Mouse (Mus musculus): ENCODE results near the gene Sh3d21. TPM values are rescaled to one million over a fixed set of nuclear protein-coding genes. Genes with fewer than 3 reads are reported as not detected.

Gene Sh3d21
- total and polyA plus RNA-seq, 3 experiments, result 0.31 to 1.3 TPM; not detected in 1

- TF ChIP-seq UBTF (IDR thresholded peaks at IDR 0.05; ENCODE audit: borderline replicate concordance, insufficient read depth, low read depth, low read length) (no peak), ZNF384 (IDR thresholded peaks at IDR 0.05; ENCODE audit: low read depth, low read length) (no peak), SMC3 (IDR thresholded peaks at IDR 0.05; ENCODE audit: low read depth, low read length) (no peak), SIN3A (IDR thresholded peaks at IDR 0.05; ENCODE audit: low read length) (peak; percentile 91), NELFE (IDR thresholded peaks at IDR 0.05; ENCODE audit: low read depth, low read length) (no peak; the same call in none of the 2 replicates), NRF1 (IDR thresholded peaks at IDR 0.05; ENCODE audit: insufficient read depth, low read depth, low read length, poor library complexity, severe bottlenecking) (no peak), USF2 (IDR thresholded peaks at IDR 0.05; ENCODE audit: borderline replicate concordance in 1 of 2, insufficient read depth in 1 of 2, low read depth in 1 of 2, low read length in 2 of 2) (no peak), TCF12 (IDR thresholded peaks at IDR 0.05; ENCODE audit: low read depth, low read length) (peak; percentile 58), ZC3H11A (IDR thresholded peaks at IDR 0.05; ENCODE audit: low read depth, low read length) (no peak), TAL1 (IDR thresholded peaks at IDR 0.05; ENCODE audit: low read length) (no peak), USF1 (IDR thresholded peaks at IDR 0.05; ENCODE audit: low read depth, low read length) (no peak), ZKSCAN1 (IDR thresholded peaks at IDR 0.05; ENCODE audit: low read depth, low read length) (no peak), ELF1 (IDR thresholded peaks at IDR 0.05; ENCODE audit: low read depth, low read length) (peak; percentile 39; the same call in 1 of the 2 replicates), KAT2A (conservative IDR thresholded peaks at IDR 0.05; ENCODE audit: low read depth, low read length) (peak; percentile 47; the same call in 1 of the 2 replicates)
Measured at GRCm38 (mm10) chr4:126103057-126103581, 60.2 kb downstream of the Sh3d21 start (continued).

- no peak for TF ChIP-seq GATA1 (IDR thresholded peaks at IDR 0.05; ENCODE audit: low read depth, low read length)
- TF ChIP-seq CHD1 (IDR thresholded peaks at IDR 0.05; ENCODE audit: low read depth, low read length), result no peak
- TF ChIP-seq SMC3 (IDR thresholded peaks at IDR 0.05; ENCODE audit: low read depth, low read length), result no peak
- peak in 1 of 2 experiments; percentile 60; a peak in 2 of 4 replicates for TF ChIP-seq USF2 (IDR thresholded peaks at IDR 0.05; ENCODE audit: borderline replicate concordance in 1 of 2, insufficient read depth in 1 of 2, low read depth in 1 of 2, low read length in 2 of 2)
- peak; percentile 53; the same call in 1 of the 2 replicates for TF ChIP-seq MAX (IDR thresholded peaks at IDR 0.05; ENCODE audit: low read length)
- TF ChIP-seq TCF12 (IDR thresholded peaks at IDR 0.05; ENCODE audit: low read depth, low read length), result 0 out of 2 replicates have a peak, but pooled peaks have one; percentile 4
- TF ChIP-seq RCOR1 (IDR thresholded peaks at IDR 0.05; ENCODE audit: low read depth, low read length), result no peak
- no peak for TF ChIP-seq ELF1 (IDR thresholded peaks at IDR 0.05; ENCODE audit: low read depth, low read length)
- no peak for TF ChIP-seq MEF2A (IDR thresholded peaks at IDR 0.05; ENCODE audit: extremely low read depth, insufficient replicate concordance, low read depth, low read length, poor library complexity, severe bottlenecking)
- peak; percentile 91 for TF ChIP-seq USF1 (IDR thresholded peaks at IDR 0.05; ENCODE audit: low read depth, low read length)
- TF ChIP-seq MYB (IDR thresholded peaks at IDR 0.05; ENCODE audit: low read depth, low read length), result no peak
- peak; percentile 86 for TF ChIP-seq BHLHE40 (IDR thresholded peaks at IDR 0.05; ENCODE audit: borderline replicate concordance, low read depth, low read length)
- TF ChIP-seq POLR2AphosphoS5 (IDR thresholded peaks at IDR 0.05; ENCODE audit: borderline replicate concordance, low read depth, low read length), result no peak
- no peak for TF ChIP-seq ZKSCAN1 (IDR thresholded peaks at IDR 0.05; ENCODE audit: low read depth, low read length)
- TF ChIP-seq ETS1 (IDR thresholded peaks at IDR 0.05; ENCODE audit: low read depth, low read length), result peak; percentile 18; the same call in 1 of the 2 replicates
- no peak for TF ChIP-seq MYC (IDR thresholded peaks at IDR 0.05; ENCODE audit: low read depth, low read length)
- no peak for TF ChIP-seq EP300 (IDR thresholded peaks at IDR 0.05; ENCODE audit: low read depth in 1 of 2, low read length in 2 of 2)
- TF ChIP-seq GABPA (IDR thresholded peaks at IDR 0.05; ENCODE audit: low read depth, low read length), result no peak
- DNase-seq (ENCODE audit: low read depth, low spot score), result peak; percentile 59
Measured at GRCm38 (mm10) chr4:126102061-126102841, 61.0 kb downstream of the Sh3d21 start.

More at GRCm38 (mm10) chr4:126102061-126102841, 61.0 kb downstream of the Sh3d21 start:
- peaks cover 38% of the 10 kb centered on the region for H3K79me2 ChIP-seq (ENCODE audit: control insufficient read depth, insufficient read depth, low read length, poor library complexity)
- H3K4me1 ChIP-seq (ENCODE audit: control insufficient read depth in 1 of 2, insufficient read depth in 2 of 2, low read length in 2 of 2), result peaks cover 9 to 49% of the 10 kb centered on the region in 2 experiments
- H3K9ac ChIP-seq (ENCODE audit: control insufficient read depth, low read depth, low read length, poor library complexity, severe bottlenecking), result peak overlapping the region; percentile 84
- H3K4me3 ChIP-seq (ENCODE audit: control insufficient read depth in 1 of 2, insufficient read depth in 1 of 2, low read depth in 2 of 2, low read length in 2 of 2), result peak overlapping the region; percentile 39 to 58
- peak overlapping the region; percentile 93 for H3K27ac ChIP-seq (ENCODE audit: control insufficient read depth, low read depth, low read length)
- no peaks in the 10 kb centered on the region for H3K9me3 ChIP-seq (replicated peaks; ENCODE audit: insufficient read depth, low read length)
- H3K36me3 ChIP-seq (ENCODE audit: control insufficient read depth in 1 of 2, insufficient read depth in 2 of 2, low read length in 2 of 2), result peaks cover 0 to 37% of the 10 kb centered on the region in 2 experiments; a peak in 2 of 4 replicates
- no peaks in the 10 kb centered on the region for H3K27me3 ChIP-seq (ENCODE audit: control insufficient read depth in 1 of 2, insufficient read depth in 2 of 2, low read length in 2 of 2)
